Mouse (Mus musculus) kidney, postnatal 4 days (tissue): ENCODE measurements around the gene Hhip.
"Not testable (repeated sequence)": the region's sequence is repeated elsewhere in the genome, so short reads cannot be mapped to it uniquely, and the experiment has no call there.

Experiments used
- DNase-seq, 2 experiments: peaks; one replicate each; pipeline ENCODE4 v3.0.0; 2021; ENCODE audit warnings: mixed read lengths in 2 of 2

Gene Hhip

DNA sequence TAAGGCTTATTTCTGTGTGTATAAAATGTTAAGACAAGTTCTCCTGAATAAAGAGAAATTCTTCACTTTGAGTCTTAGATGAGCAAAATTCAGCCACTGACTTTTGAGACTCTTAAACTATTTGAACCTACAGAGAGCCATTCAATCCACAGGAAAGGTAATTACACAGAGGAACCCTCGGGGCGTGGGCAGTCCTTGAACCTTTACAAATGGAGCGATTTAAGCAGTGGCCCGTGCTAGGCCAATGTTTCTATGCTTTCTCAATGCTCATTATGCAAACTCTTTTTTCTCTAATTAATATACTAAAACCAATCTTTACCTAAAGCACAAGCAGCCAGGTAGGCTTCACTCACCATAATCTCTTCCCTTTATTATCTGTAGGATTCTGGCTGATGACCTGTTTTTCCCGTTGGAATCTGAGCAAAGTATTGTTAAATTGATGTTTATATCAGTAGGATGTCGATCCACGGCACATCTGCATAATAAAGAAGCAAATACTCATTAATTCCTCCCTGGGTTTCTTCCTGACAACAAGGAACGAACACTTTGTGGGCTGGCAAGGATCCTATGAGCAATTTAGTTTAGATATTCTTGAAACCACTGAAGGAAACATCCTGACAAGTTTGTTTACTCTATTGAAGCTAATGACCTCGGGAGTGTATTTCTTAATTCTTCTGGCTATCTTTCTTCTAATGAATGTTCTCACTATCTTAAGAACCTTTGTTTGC lies 65.5 kb downstream of the Hhip start:
- DNase-seq: peak; percentile 18 to 21

- not testable (repeated sequence) for DNase-seq
These were observed 66.4 kb downstream of the Hhip start for GRCm38 (mm10) chr8:79991420-79991819.

DNA sequence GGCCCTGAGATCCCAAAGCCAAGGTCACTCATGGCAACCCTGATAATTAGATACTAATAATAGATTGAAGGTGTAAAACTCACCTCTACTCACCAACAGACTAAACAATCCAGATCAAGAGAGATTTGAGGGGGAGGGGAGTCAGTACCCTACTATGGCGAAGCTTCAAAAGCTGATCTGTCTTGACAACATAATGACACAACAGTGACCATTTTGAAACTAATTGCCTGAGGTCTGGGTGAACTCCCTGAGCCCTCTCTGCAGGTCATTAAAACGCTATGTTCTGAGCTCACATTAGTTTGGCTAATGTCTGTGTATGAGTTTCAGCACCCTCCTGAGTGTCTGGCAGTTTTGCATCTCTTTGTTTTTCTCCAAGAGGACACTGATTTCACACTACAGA lies 72.9 kb downstream of the Hhip start:
- no peak for DNase-seq

DNA sequence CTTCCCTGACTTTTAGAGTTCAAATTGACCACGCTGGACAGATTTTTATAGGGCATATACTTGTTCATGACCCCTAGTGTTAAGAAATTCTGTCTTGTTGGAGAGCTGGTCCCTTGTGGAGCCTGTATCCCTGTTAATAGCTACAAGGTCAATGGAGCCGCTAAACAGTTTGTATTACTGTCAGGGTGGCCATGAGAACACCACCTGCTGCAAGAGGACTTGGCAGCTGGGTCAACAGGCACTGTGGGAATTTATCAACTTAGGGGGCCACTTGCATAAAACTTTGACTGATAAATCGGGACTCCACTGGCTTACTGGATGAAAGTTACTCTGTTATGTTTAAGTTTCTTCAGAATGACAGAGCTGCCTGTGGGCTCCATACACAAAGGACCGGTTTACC lies 75.7 kb downstream of the Hhip start:
- no peak for DNase-seq

DNA sequence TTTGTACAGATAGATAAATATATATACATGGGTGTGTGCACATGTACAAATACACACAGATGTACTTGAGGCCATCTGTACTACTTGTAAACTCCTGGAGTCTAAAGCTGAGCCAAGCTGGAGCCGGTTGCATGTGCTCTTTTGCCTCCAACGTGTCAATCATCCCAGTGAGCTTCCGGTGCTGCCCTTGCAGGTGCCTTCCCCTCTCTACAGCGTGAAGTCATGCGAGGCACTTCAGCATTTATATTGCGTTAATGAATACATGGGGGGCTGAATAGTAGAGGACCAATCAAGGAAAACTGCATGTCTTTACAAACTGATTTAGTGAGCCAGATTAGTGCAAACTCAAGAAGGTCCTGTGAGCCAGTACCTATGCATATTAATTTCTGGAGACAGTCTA lies 91.6 kb downstream of the Hhip start:
- peak; percentile 10 to 12 for DNase-seq

DNA sequence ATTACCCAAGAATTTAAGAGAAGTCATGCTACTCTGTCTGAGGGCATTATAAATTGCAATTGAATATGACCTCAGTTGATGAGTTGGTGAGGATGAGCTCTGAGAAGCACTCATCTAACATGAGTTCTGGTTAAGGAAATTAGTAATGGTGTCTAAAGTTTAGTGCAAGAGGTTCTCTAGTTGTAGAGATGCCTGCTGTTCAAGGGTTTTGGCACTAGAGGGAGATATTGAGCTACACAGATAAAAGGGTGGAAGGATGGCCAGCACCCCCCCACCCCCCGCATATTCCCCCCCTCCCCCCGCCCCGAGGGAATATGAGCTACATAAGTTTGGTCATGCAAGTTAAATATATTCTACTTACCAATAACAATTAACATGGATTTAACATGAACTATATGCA lies 104.9 kb downstream of the Hhip start:
- DNase-seq: no peak

GRCm38 (mm10) chr8:79950376-79950775 lies 107.4 kb downstream of the Hhip start:
- DNase-seq: no peak

GRCm38 (mm10) chr8:79945501-79946076 lies 112.2 kb downstream of the Hhip start:
- no peak for DNase-seq

GRCm38 (mm10) chr8:79941070-79941469 lies 116.7 kb downstream of the Hhip start:
- no peak for DNase-seq

DNA sequence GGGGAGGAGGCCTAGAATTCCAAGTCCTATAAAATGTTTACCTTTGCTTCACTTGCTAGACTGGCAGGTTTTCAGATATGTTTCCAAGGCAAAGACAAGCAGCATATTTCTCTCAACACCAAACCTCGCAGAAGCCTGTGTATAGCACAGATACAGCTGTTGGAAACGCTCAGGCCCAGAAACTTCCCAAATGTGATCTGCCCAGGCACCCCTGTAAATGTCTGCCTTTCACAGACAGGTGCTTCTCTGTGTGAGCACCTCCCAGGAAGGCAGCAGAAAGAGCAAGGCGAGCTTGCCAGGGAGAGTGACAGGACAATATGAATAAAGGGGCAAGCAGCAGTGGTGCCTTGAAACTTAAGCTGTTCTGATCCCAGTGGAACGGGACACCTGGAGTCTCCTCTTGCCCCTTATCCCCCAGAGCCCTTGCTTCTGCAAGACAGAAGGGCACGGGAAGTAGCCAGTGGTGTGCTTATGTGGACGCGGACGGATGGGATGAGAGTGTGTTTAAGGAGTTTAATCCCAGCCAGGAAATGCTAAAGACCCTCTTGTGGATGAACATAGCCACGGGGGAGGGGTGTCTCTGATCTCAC lies 120.9 kb downstream of the Hhip start:
- DNase-seq: no peak

DNA sequence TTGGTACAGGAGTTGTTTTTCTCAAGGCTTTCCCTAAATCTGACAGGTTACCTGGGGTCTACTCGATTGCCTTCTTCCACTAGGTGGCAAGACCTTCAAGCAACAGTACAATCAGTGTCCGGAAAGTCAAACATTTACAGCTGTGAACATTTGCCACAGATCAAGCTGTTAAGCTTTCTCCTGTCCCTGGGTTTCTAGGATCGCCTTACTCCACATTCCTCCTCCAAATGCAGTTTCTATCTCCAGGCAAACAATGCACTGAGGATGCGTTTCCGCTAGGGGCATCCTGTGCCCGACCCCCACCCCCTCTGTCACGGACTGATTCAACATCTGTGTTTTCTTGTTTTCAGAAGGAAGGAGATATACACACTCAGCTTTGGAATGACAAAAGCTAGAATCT lies 122.0 kb downstream of the Hhip start:
- DNase-seq: peak; percentile 26 to 46

GRCm38 (mm10) chr8:79929202-79929601 lies 128.6 kb downstream of the Hhip start:
- no peak for DNase-seq

GRCm38 (mm10) chr8:79917211-79917610 lies 140.6 kb downstream of the Hhip start:
- DNase-seq: no peak
